Mouse (Mus musculus) kidney, embryonic 14.5 days (tissue): ENCODE results near the gene Rsph1. TPM values are rescaled to one million over a fixed set of nuclear protein-coding genes. Genes with fewer than 3 reads are reported as not detected.

Source experiments
- ATAC-seq: fragments of 200-750 bp; cut with Nextera tagmentation; 2 replicates; pipeline ENCODE4 v1.8.0; 2017; ENCODE audit warnings: moderate number of reproducible peaks, mild to moderate bottlenecking, moderate TSS enrichment, moderate library complexity; ENCODE audit not compliant: low FRiP score, low TSS enrichment
- H3K27ac ChIP-seq: fragments of 300-500 bp; sonication (generic); 2 replicates; pipeline ENCODE4 v1.5.1; 2014; ENCODE audit warnings: low read depth, mild to moderate bottlenecking, low read length, moderate library complexity, mixed read lengths
- H3K27me3 ChIP-seq: fragments of 300-500 bp; sonication (generic); 2 replicates; pipeline ENCODE4 v1.6.1; 2014; ENCODE audit warnings: mild to moderate bottlenecking, low read length; ENCODE audit not compliant: control insufficient read depth, insufficient read depth
- H3K36me3 ChIP-seq: fragments of 300-500 bp; sonication (generic); 2 replicates; pipeline ENCODE4 v1.6.1; 2014; ENCODE audit warnings: low read length, mixed read lengths; ENCODE audit not compliant: control insufficient read depth, insufficient read depth
- H3K4me1 ChIP-seq: fragments of 300-500 bp; sonication (generic); 2 replicates; pipeline ENCODE4 v1.6.1; 2014; ENCODE audit warnings: low read length, mixed read lengths; ENCODE audit not compliant: control insufficient read depth, insufficient read depth
- H3K4me2 ChIP-seq: fragments of 300-500 bp; sonication (generic); replicated peaks from 2 replicates; pipeline ENCODE4 v1.6.1; 2014; ENCODE audit warnings: low read depth, mild to moderate bottlenecking, low read length
- H3K4me3 ChIP-seq: fragments of 300-500 bp; sonication (generic); 2 replicates; pipeline ENCODE4 v1.5.1; 2014; ENCODE audit warnings: mild to moderate bottlenecking, low read length
- H3K9ac ChIP-seq: fragments of 300-500 bp; sonication (generic); 2 replicates; pipeline ENCODE4 v1.6.1; 2014; ENCODE audit warnings: low read depth, mild to moderate bottlenecking, low read length, moderate library complexity
- H3K9me3 ChIP-seq: fragments of 300-500 bp; sonication (generic); 2 replicates; pipeline ENCODE4 v1.6.1; 2016; ENCODE audit warnings: low read length; ENCODE audit not compliant: control insufficient read depth
- WGBS: fragments of 180-500 bp; shearing (Covaris S2); extraction: QIAGEN DNeasy Blood & Tissue Kit; methylation state at CpG from one replicate; pipeline ENCODE4 v1.1.7; 2014; 5-methylcytosine and 5-hydroxymethylcytosine counted together
- polyA plus RNA-seq: library from polyadenylated mRNA; unstranded; fragments of >200 nt; fragmentation: Nextera tagmentation; extraction: Ambion mirVana; gene quantifications from 2 replicates; pipeline ENCODE4 v1.2.1, GENCODE M21; 2014

The Rsph1 gene
- polyA plus RNA-seq, 1 experiment from 2014 or later, result 1.6 TPM

GRCm38 (mm10) chr17:31285867-31286266 lies 8.7 kb upstream of the Rsph1 start:
- no peak overlapping the region for H3K9ac ChIP-seq
- H3K27ac ChIP-seq, result no peak overlapping the region
- ATAC-seq, result no peak
- H3K4me1 ChIP-seq, result no peaks in the 10 kb centered on the region
- H3K4me3 ChIP-seq, result no peak overlapping the region
- H3K27me3 ChIP-seq, result no peaks in the 10 kb centered on the region; the same call in 1 of the 2 replicates
- H3K36me3 ChIP-seq, result no peaks in the 10 kb centered on the region
- H3K4me2 ChIP-seq, result no peak overlapping the region
- WGBS, result 83% methylated on average over 2 of the region's 2 CpGs
- H3K9me3 ChIP-seq, result no peaks in the 10 kb centered on the region

GRCm38 (mm10) chr17:31282687-31283053 lies 5.5 kb upstream of the Rsph1 start:
- no peak overlapping the region for H3K27ac ChIP-seq
- 33% methylated on average over 7 of the region's 7 CpGs for WGBS
- no peaks in the 10 kb centered on the region for H3K36me3 ChIP-seq
- no peaks in the 10 kb centered on the region for H3K9me3 ChIP-seq
- H3K4me3 ChIP-seq, result no peak overlapping the region
- no peak overlapping the region for H3K9ac ChIP-seq
- ATAC-seq, result no peak
- 0 out of 2 replicates have a peak, but pooled peaks cover 1% of the 10 kb centered on the region for H3K4me1 ChIP-seq
- no peak overlapping the region for H3K4me2 ChIP-seq
- no peaks in the 10 kb centered on the region; the same call in 1 of the 2 replicates for H3K27me3 ChIP-seq

- Histone ChIP-seq H3K4me2 (no peak overlapping the region), H3K27me3 (no peaks in the 10 kb centered on the region; the same call in 1 of the 2 replicates), H3K9me3 (no peaks in the 10 kb centered on the region), H3K27ac (no peak overlapping the region), H3K9ac (no peak overlapping the region), H3K36me3 (no peaks in the 10 kb centered on the region), H3K4me1 (peaks cover 7% of the 10 kb centered on the region; the same call in 1 of the 2 replicates), H3K4me3 (no peak overlapping the region)
- ATAC-seq, result no peak
- WGBS, result 52% methylated on average over 19 of the region's 19 CpGs
Observed at GRCm38 (mm10) chr17:31281830-31282686, 4.9 kb upstream of the Rsph1 start.

- Histone ChIP-seq H3K27me3 (no peaks in the 10 kb centered on the region; the same call in 1 of the 2 replicates), H3K4me3 (no peak overlapping the region), H3K36me3 (no peaks in the 10 kb centered on the region), H3K4me1 (peaks cover 12% of the 10 kb centered on the region), H3K9me3 (no peaks in the 10 kb centered on the region), H3K4me2 (no peak overlapping the region), H3K9ac (no peak overlapping the region), H3K27ac (no peak overlapping the region)
- no peak for ATAC-seq
- 60% methylated on average over 6 of the region's 6 CpGs for WGBS
Observed at GRCm38 (mm10) chr17:31280269-31280668, 3.1 kb upstream of the Rsph1 start.

- H3K4me3 ChIP-seq, result no peak overlapping the region
- WGBS, result 63% methylated on average over 9 of the region's 9 CpGs
Observed at GRCm38 (mm10) chr17:31279541-31279940, 2.4 kb upstream of the Rsph1 start.

GRCm38 (mm10) chr17:31277931-31278330 lies 748 bp upstream of the Rsph1 start:
- Histone ChIP-seq H3K4me1 (peaks cover 12% of the 10 kb centered on the region), H3K27me3 (no peaks in the 10 kb centered on the region; the same call in 1 of the 2 replicates), H3K27ac (no peak overlapping the region), H3K9me3 (no peaks in the 10 kb centered on the region), H3K36me3 (no peaks in the 10 kb centered on the region), H3K4me2 (no peak overlapping the region), H3K9ac (no peak overlapping the region), H3K4me3 (no peak overlapping the region)
- ATAC-seq, result no peak
- WGBS, result 78% methylated on average over 4 of the region's 4 CpGs

More at GRCm38 (mm10) chr17:31279541-31279940, 2.4 kb upstream of the Rsph1 start:
- no peak overlapping the region for H3K27ac ChIP-seq
- no peak for ATAC-seq
- H3K27me3 ChIP-seq, result no peaks in the 10 kb centered on the region; the same call in 1 of the 2 replicates
- no peak overlapping the region for H3K9ac ChIP-seq
- no peak overlapping the region for H3K4me2 ChIP-seq
- H3K9me3 ChIP-seq, result no peaks in the 10 kb centered on the region
- H3K4me1 ChIP-seq, result peaks cover 12% of the 10 kb centered on the region
- H3K36me3 ChIP-seq, result no peaks in the 10 kb centered on the region

GRCm38 (mm10) chr17:31276207-31276921 lies 819 bp downstream of the Rsph1 start:
- Histone ChIP-seq H3K4me3 (peak overlapping the region; percentile 52), H3K36me3 (no peaks in the 10 kb centered on the region), H3K4me2 (peak overlapping the region; percentile 86), H3K4me1 (peaks cover 12% of the 10 kb centered on the region), H3K9ac (0 out of 2 replicates have a peak overlapping the region, but pooled peaks have one; percentile 40), H3K9me3 (no peaks in the 10 kb centered on the region), H3K27ac (no peak overlapping the region), H3K27me3 (no peaks in the 10 kb centered on the region)
- peak; percentile 9; the same call in 1 of the 2 replicates for ATAC-seq
- 23% methylated on average over 9 of the region's 9 CpGs for WGBS

- no peak overlapping the region for H3K4me2 ChIP-seq
- H3K4me1 ChIP-seq, result peaks cover 12% of the 10 kb centered on the region
- no peaks in the 10 kb centered on the region for H3K27me3 ChIP-seq
- ATAC-seq, result no peak
- no peak overlapping the region for H3K27ac ChIP-seq
- H3K36me3 ChIP-seq, result no peaks in the 10 kb centered on the region
- WGBS, result 72% methylated on average over 6 of the region's 6 CpGs
- H3K9ac ChIP-seq, result no peak overlapping the region
- no peak overlapping the region for H3K4me3 ChIP-seq
- no peaks in the 10 kb centered on the region for H3K9me3 ChIP-seq
Observed at GRCm38 (mm10) chr17:31275181-31275580, 2.0 kb downstream of the Rsph1 start.

GRCm38 (mm10) chr17:31273631-31274030 lies 3.6 kb downstream of the Rsph1 start:
- H3K27me3 ChIP-seq, result no peaks in the 10 kb centered on the region
- H3K9me3 ChIP-seq, result no peaks in the 10 kb centered on the region
- no peaks in the 10 kb centered on the region for H3K36me3 ChIP-seq
- H3K4me1 ChIP-seq, result peaks cover 12% of the 10 kb centered on the region
- no peak overlapping the region for H3K4me3 ChIP-seq
- no peak for ATAC-seq
- H3K9ac ChIP-seq, result no peak overlapping the region
- no peak overlapping the region for H3K4me2 ChIP-seq
- H3K27ac ChIP-seq, result no peak overlapping the region
- WGBS, result 95% methylated on average over 8 of the region's 8 CpGs
